Mouse (Mus musculus) left cerebral cortex, adult 8-10 months (tissue): Measurements from ENCODE around the gene Gm47841. TPM values are rescaled to one million over a fixed set of nuclear protein-coding genes. Genes with fewer than 3 reads are reported as not detected.

ENCODE experiments used
- DNase-seq, 2 experiments: peaks; one replicate each; pipeline ENCODE4 v3.0.0; 2022; ENCODE audit warnings: low spot score in 2 of 2
- total RNA-seq, 4 experiments: library from RNA; stranded (reverse); gene quantifications; 2 replicates each; pipeline ENCODE4 v1.2.4; 2022

The Gm47841 gene
- total RNA-seq, 4 experiments from 2014 or later: not detected

DNA sequence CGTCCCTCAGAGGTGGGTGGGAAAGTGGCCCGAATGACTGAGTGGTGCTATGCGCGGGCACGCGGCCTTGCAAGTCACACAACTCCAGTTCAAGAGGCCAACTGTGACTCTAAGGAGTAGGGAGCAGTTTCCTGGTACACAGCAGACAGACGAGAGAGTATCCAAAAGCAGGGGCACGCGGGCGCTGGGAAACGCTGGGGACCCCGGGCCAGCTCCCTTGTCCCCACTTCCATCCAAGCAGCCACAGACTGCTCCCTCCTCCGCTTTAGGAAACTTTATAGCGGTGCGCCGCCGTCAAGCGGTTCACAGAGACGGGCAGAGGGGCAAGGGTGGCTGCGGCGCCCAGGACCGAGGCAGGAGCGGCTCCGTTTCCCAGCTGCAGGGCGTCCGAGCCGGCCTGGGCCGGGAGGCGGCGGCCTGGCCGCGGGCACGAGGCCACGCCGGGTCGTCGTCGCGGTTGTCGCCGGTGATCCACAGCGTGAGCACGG lies 1.1 kb downstream of the Gm47841 start:
- DNase-seq: peak in 1 of 2 experiments; percentile 23

DNA sequence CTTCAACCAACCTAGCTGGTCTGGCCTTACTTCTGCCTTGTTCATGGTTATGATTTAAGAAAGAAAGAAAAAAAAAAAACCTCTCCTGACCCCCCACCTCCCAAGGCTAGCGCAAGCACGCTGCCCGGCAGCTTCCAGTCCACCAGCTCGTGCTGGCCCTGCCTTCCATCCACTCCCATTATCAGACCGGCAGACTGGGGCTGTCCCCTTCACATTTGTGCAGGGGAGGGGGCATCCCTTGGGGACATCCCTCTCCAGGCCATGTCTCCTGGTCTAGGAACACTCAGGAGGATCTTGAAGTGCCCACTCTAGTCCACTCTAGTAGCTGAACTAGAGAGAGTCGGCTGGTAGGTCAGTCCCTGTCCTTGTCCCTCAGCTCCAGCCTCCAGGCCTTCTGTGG lies 2.7 kb downstream of the Gm47841 start:
- DNase-seq: no peak

DNA sequence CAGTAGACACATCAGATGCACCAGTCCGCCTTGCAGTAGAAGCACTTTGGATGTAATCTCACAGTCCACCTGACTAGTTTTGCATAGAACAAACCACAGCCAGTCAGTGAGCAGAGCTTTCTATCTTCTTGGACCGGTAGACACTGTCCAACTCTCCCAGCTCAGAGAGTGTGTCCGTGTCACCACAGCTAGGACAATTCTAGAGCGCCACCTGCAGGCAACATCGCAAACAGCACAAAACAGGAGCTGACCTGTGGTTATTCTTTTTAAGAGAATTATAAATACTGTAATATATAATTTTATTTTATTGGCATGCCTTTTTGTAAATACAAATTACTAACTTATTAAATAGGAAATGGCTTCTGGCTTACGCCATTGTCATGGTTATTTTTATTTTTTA lies 4.6 kb downstream of the Gm47841 start:
- DNase-seq: peak in 1 of 2 experiments; percentile 72

DNA sequence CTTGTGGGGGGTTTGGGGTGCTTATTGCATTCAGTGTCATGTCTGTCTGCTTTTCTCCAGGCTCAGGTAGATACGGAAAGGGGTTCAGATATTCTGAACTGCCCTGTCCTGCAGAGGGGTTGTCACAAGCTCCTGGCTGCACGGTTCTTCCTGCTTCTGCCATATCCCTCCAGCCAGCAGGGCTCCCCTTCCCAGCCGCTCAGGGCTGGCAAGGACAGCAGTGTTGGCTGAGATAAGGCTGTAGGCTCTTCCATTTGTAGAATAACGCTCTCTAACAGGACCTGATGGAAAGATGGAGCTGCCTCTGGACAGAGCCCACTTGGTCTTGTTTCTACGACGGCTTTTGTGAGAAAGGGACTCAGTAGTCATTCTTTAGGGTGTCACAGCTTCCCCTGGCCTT lies 5.2 kb downstream of the Gm47841 start:
- no peak for DNase-seq

DNA sequence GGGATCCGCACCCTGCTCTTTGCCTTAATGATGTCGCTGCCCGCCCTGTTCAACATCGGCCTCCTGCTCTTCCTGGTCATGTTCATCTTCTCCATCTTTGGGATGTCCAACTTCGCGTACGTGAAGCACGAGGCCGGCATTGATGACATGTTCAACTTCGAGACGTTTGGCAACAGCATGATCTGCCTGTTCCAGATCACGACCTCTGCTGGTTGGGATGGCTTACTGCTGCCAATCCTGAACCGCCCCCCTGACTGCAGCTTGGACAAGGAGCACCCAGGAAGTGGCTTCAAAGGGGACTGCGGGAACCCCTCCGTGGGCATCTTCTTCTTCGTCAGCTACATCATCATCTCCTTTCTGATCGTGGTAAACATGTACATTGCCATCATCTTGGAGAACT lies 7.5 kb downstream of the Gm47841 start:
- DNase-seq: no peak

DNA sequence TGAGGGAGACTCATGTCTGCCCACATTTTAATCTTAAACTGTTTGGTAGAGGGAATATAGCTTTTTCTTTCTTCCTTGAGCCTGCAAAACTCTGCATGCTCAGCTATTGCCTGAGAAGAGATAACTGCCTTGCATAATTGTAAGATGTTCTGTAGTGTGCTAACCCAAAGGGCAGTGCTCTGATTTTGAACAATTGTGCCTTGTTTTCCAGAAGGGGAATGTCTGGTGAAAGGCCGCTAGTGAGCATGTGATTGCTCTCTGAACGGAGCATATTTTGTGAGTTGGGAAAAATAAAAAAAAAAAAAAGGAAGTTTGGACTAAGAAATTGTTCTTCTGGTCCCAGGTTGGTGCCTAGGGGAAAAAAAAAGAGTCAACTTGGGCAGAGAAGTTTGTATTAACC lies 18.2 kb downstream of the Gm47841 start:
- no peak for DNase-seq

DNA sequence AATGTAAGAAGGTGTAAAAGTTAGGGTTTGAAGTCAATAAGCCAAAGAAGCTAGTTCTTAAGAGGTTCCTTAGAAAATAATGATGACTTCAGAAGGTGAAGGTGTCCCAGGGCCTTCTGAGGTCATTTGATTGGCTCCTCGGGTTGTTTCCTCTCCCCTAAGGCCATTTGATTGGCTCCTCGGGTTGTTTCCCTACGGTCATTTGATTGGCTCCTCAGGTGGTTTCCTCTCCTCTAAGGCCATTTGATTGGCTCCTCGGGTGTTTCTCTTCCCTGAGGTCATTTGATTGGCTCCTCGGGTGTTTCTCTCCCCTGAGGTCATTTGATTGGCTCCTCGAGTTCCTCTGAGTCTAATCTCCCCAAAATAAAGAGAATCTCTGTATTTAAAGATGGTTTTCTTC lies 35.8 kb downstream of the Gm47841 start:
- DNase-seq: no peak

DNA sequence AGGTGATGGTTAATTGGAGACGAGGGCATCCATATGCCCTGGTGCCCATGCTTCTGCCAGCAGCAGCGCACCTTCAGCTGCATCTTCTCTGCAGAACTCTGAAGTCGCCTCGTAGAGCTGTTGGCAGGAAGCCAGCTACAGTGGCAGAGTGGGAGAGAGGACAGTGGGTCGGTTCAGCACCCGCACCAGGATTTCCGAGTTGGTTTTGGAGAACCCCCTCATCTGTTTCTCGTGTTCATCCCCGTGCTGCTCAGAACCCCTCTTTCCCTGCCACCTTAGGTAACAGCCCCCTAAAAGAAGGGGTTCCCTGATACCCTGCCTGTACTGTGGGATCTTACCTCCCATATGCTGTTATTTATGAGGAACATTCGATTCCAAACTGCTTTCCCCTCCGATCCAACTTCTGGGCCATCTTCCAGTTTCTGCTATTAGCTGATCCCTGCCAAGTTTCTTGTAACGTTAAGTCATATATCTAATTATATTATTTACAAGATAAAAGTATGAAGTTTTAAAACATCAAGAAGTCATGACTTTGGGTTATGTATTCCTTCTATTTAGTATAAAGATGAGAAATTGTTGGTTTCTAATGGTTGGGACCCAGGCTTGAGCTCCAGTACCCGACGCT lies 38.7 kb downstream of the Gm47841 start:
- DNase-seq: peak in 1 of 2 experiments; percentile 55

DNA sequence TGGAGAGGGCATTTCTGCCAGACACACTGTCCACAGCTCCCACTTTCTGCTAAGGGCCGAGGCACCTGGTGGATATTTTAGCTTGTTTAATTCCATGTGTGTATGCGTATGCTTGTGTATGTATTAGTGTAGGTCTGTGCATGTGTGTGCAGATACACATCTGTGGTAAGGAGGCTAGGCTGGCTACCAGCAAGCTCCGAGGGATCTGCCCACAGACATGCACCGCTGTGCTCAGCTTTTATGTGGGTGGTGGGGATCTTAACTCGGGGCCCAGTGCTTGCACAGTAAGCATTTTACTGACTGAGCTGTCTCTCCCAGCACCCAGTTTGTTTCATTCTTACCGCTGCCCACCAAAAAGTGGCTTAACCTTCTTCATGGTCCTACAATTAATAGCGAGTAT lies 40.0 kb downstream of the Gm47841 start:
- DNase-seq: peak in 1 of 2 experiments; percentile 68

DNA sequence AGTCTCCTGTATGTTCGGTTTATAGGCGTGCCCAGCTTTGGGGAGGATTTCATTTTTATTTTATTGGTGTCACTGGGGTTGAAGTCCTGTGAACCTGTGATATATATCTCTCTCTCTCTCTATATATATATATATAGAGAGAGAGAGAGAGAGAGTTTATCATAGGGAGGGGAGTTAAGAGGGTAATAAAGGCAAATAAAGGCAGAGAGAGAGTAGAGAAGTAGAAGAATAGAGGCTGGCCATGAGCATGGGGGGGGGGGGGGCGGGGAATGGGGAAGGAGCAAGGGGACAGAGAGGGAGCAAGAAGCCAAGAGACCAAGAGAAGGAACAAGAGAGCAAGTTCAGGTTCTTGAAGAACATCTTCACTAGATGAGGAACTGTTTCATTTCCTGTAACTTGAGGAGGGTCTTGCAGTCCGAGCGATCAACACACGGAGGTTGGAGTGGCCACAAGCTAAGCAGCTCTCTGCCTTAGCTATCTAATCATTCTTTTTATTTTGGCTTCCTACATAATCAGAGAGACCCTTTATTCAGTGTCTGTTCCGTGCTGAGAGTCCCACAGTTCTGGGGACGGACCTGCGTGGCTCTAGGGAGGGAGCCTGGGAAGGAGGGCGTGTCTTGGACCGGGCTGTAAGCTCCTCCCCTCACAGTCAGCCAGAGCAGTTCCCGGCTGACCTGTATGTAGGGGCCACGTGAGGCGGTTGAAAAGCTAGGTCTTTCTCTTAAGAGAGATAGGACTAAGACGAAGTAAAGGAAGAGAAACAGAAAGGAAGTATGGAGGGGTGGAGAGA lies 40.8 kb downstream of the Gm47841 start:
- no peak for DNase-seq

DNA sequence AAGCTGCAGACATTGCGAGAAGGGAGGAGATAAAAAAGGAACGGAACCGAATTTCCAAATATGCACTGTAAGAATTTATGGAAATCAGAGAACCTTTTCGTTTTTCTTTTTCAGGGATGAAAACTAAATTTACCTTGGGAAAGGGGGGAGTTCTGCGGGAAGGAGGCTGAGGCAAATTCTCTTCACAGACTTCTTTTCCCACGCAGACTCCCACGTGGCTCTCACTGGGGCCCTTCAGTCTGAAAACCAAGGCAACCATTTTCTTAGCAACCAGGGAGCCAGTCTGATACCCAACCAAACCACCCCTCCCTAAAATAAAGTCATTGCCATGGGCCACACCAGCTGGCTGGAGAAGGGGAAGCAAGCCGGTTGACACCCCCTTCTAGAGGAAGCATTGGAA lies 41.5 kb downstream of the Gm47841 start:
- DNase-seq: peak; percentile 46 to 82

DNA sequence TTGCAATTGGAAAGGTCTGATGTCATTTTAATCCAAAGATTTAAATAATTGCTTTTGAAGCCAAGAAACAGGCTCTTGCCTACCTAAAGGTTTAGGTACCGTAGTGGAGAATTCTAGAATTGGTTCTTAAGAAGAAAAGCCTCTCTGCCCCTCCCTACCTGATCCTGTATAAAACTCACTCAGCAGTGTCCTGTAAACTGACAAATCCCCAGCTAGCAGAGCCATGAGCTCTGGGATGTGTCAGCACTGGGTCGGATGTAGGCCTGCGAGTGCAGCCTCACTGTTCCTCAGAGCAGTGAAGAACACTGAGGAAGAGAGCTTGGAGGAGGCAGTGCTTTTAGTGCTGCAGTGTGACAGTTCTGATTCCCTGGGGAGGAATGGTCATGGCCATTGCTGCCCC lies 42.7 kb downstream of the Gm47841 start:
- DNase-seq: no peak

DNA sequence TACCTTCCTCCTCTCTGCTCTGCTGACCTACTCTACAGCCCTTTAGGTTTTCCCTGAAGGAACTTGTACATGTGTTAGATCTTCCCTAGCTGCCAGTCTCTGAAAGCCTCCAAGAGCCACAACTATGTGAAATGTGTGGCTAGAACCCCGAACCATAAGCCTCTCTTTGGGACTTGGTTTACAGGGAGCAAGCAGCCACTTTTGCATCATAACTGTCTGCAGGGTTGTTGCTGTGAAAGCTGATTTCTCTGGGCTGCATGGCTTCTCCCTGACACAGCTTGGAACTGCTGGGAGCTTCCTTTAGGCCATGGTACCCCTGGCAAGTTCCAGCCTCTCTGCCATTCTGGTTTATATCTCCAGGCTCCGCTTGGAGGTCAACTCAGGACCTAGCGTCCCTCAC lies 44.7 kb downstream of the Gm47841 start:
- DNase-seq: no peak

DNA sequence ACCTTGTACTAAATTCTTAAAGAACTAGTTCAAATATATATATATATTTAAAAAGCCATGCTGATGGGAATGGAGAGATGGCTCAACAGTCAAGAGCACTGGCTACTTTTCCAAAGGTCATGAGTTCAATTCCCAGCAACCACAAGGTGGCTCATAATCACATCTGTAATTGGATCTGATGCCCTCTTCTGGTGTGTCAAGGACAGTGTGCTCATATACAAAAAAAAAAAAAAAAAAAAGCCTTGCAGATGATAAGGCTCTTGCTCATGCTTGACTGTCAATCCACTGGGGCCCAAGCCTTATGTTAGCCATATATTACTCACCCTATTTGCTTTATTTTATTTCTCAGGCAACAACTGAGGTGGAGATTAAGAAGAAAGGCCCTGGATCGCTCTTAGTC lies 45.5 kb downstream of the Gm47841 start:
- no peak for DNase-seq

DNA sequence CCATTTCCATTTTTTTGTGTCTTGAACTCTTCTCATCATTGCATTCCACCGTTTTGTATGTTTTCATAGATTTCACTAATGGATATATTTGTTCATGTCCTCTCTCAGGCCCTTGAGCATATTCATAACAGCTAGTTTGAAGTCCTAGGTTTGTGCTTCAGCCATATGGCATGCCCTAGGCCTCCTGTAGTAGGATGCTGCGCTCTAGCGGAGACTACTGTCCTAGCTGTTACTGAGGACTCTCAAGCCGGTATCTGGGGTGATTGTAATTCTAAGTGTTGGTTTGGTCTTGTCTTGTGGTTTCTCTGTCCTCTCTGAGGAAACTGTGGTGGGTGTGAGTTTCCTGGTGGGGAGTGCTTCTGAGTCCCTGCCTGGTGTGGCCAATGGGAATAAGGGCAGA lies 50.1 kb downstream of the Gm47841 start:
- no peak for DNase-seq

Other genes starting within 250 kb of the Gm47841 start
- gene Scn8a, start 177.5 kb downstream of the Gm47841 start, total RNA-seq: 100 to 1,000 TPM; 200 to 226 (median 209) TPM
- gene Fignl2, start 31.2 kb upstream of the Gm47841 start, total RNA-seq: 1 to 10 TPM; 1.5 to 1.8 (median 1.6) TPM
- under 1 TPM in 1 of 4 experiments, not detected in 3; 0.34 TPM for gene Ankrd33, start 68.4 kb upstream of the Gm47841 start, total RNA-seq
- gene Acvrl1, start 81.1 kb upstream of the Gm47841 start, total RNA-seq: 10 to 100 TPM; 18.9 to 25.1 (median 19.3) TPM
- gene Acvr1b, start 126.7 kb upstream of the Gm47841 start, total RNA-seq: 100 to 1,000 TPM; 100 to 118 (median 110) TPM
- gene Grasp, start 176.8 kb upstream of the Gm47841 start, total RNA-seq: 10 to 100 TPM; 56.3 to 63.9 (median 62.1) TPM
- gene Nr4a1, start 206.9 kb upstream of the Gm47841 start, total RNA-seq: 100 to 1,000 TPM in 1 of 4 experiments, 10 to 100 TPM in 3; 36.3 to 102 (median 74.5) TPM
- 10 to 100 TPM; 35.9 to 39.3 (median 37.6) TPM for gene Atg101, start 236.9 kb upstream of the Gm47841 start, total RNA-seq
- gene 6030408B16Rik, start 245.8 kb upstream of the Gm47841 start, total RNA-seq: under 1 TPM in 3 of 4 experiments, not detected in 1; 0.18 to 0.91 (median 0.84) TPM